Mouse (Mus musculus) CH12.LX (cell line): ENCODE data around the gene Gpr143. TPM values are rescaled to one million over a fixed set of nuclear protein-coding genes. Genes with fewer than 3 reads are reported as not detected.

Experiments used
- DNase-seq: peaks from one replicate; pipeline ENCODE4 v3.0.0-alpha.2; 2013; ENCODE audit errors: extremely low read depth
- H3K27ac ChIP-seq: 2 replicates; pipeline ENCODE4 v1.5.1; 2012; ENCODE audit warnings: low read depth, mild to moderate bottlenecking, control low read depth, moderate library complexity; ENCODE audit not compliant: insufficient read depth
- H3K27me3 ChIP-seq: replicated peaks from 2 replicates; pipeline ENCODE3; 2012; ENCODE audit warnings: inconsistent platforms
- H3K36me3 ChIP-seq, 2 experiments: replicated peaks in 1 of 2; 2 replicates each; pipeline versions ENCODE3 to v1.6.1; 2012; ENCODE audit warnings: inconsistent platforms in 1 of 2, low read length in 1 of 2, mild to moderate bottlenecking in 1 of 2, mixed read lengths in 1 of 2, moderate library complexity in 1 of 2; ENCODE audit not compliant: control insufficient read depth in 1 of 2, insufficient read depth in 1 of 2
- H3K4me1 ChIP-seq, 2 experiments: 2 replicates each; pipeline ENCODE4 v1.6.1; 2012; ENCODE audit warnings: inconsistent platforms in 1 of 2, moderate library complexity in 1 of 2; ENCODE audit not compliant: insufficient read depth in 2 of 2, control insufficient read depth in 1 of 2
- H3K4me2 ChIP-seq: 2 replicates; pipeline ENCODE4 v1.6.1; 2012; ENCODE audit warnings: low read depth, mild to moderate bottlenecking, control low read depth; ENCODE audit not compliant: poor library complexity, insufficient read depth, severe bottlenecking
- H3K4me3 ChIP-seq, 3 experiments: fragments of 150-350 bp in 1 of 3; sonication (generic) in 1 of 3; replicated peaks in 1 of 3; 2 replicates each; pipeline versions ENCODE3 to v1.5.1; 2011 to 2012; ENCODE audit warnings: low read depth in 2 of 3, low read length in 2 of 3, mild to moderate bottlenecking in 2 of 3, moderate library complexity in 2 of 3, control low read depth in 1 of 3, improper control_type of control experiment in 1 of 3, inconsistent platforms in 1 of 3, mixed read lengths in 1 of 3; ENCODE audit not compliant: poor library complexity in 1 of 3
- H3K79me2 ChIP-seq: replicated peaks from 2 replicates; pipeline ENCODE4 v1.6.1; 2012; ENCODE audit warnings: mild to moderate bottlenecking, moderate library complexity; ENCODE audit not compliant: control insufficient read depth, poor library complexity, insufficient read depth, severe bottlenecking; ENCODE audit errors: extremely low read depth
- H3K9ac ChIP-seq: 2 replicates; pipeline ENCODE4 v1.6.1; 2012; ENCODE audit warnings: low read depth, mild to moderate bottlenecking, control low read depth, moderate library complexity; ENCODE audit not compliant: insufficient read depth
- H3K9me3 ChIP-seq: replicated peaks from 2 replicates; pipeline ENCODE3; 2012; ENCODE audit warnings: low read length, inconsistent platforms, mixed read lengths
- CHD1 ChIP-seq: IDR thresholded peaks from 2 replicates; pipeline ENCODE4 v1.6.1; 2012; ENCODE audit warnings: low read depth, low read length, improper control_type of control experiment, inconsistent platforms
- ETS1 ChIP-seq: conservative IDR thresholded peaks from 2 replicates; pipeline ENCODE4 v1.6.1; 2012; ENCODE audit warnings: low read depth, mild to moderate bottlenecking, inconsistent platforms, low read length, improper control_type of control experiment, moderate library complexity
- HCFC1 ChIP-seq: IDR thresholded peaks from 2 replicates; pipeline ENCODE4 v1.6.1; 2012; ENCODE audit warnings: low read depth, mild to moderate bottlenecking, inconsistent platforms, low read length, improper control_type of control experiment
- JUN ChIP-seq: IDR thresholded peaks from 2 replicates; pipeline ENCODE4 v1.6.1; 2011; ENCODE audit warnings: low read depth, mild to moderate bottlenecking, low read length, improper control_type of control experiment, moderate library complexity; ENCODE audit not compliant: insufficient read depth
- JUND ChIP-seq: conservative IDR thresholded peaks from 2 replicates; pipeline ENCODE4 v1.6.1; 2011; ENCODE audit warnings: low read depth, low read length, improper control_type of control experiment
- MAX ChIP-seq: IDR thresholded peaks from 2 replicates; pipeline ENCODE4 v1.6.1; 2011; ENCODE audit warnings: low read length, improper control_type of control experiment
- MEF2A ChIP-seq: IDR thresholded peaks from 2 replicates; pipeline ENCODE4 v1.6.1; 2014; ENCODE audit warnings: low read depth, mild to moderate bottlenecking, inconsistent platforms, low read length, improper control_type of control experiment, borderline replicate concordance
- MXI1 ChIP-seq: IDR thresholded peaks from 2 replicates; pipeline ENCODE4 v1.6.1; 2011; ENCODE audit warnings: mild to moderate bottlenecking, low read depth, low read length, improper control_type of control experiment
- MYC ChIP-seq: IDR thresholded peaks from 2 replicates; pipeline ENCODE4 v1.6.1; 2011; ENCODE audit warnings: low read depth, mild to moderate bottlenecking, improper control_type of control experiment, low read length
- NELFE ChIP-seq: IDR thresholded peaks from 2 replicates; pipeline ENCODE4 v1.6.1; 2011; ENCODE audit warnings: low read depth, low read length, improper control_type of control experiment
- POLR2A ChIP-seq: IDR thresholded peaks from 2 replicates; pipeline ENCODE4 v1.6.1; 2011; ENCODE audit warnings: low read depth, mild to moderate bottlenecking, improper control_type of control experiment, low read length
- RAD21 ChIP-seq: IDR thresholded peaks from 2 replicates; pipeline ENCODE4 v1.6.1; 2011; ENCODE audit warnings: low read depth, mild to moderate bottlenecking, low read length, improper control_type of control experiment, moderate library complexity
- SIN3A ChIP-seq: IDR thresholded peaks from 2 replicates; pipeline ENCODE4 v1.6.1; 2012; ENCODE audit warnings: low read length, improper control_type of control experiment, inconsistent platforms
- SMC3 ChIP-seq: IDR thresholded peaks from 2 replicates; pipeline ENCODE4 v1.6.1; 2011; ENCODE audit warnings: low read depth, low read length, improper control_type of control experiment
- UBTF ChIP-seq: IDR thresholded peaks from 2 replicates; pipeline ENCODE4 v1.6.1; 2012; ENCODE audit warnings: low read depth, mild to moderate bottlenecking, inconsistent platforms, low read length, improper control_type of control experiment, moderate library complexity
- USF1 ChIP-seq: IDR thresholded peaks from 2 replicates; pipeline ENCODE4 v1.6.1; 2014; ENCODE audit warnings: low read depth, mild to moderate bottlenecking, inconsistent platforms, low read length, improper control_type of control experiment
- USF2 ChIP-seq: conservative IDR thresholded peaks from 2 replicates; pipeline ENCODE4 v1.6.1; 2011; ENCODE audit warnings: low read depth, low read length, improper control_type of control experiment
- ZC3H11A ChIP-seq: IDR thresholded peaks from 2 replicates; pipeline ENCODE4 v1.6.1; 2012; ENCODE audit warnings: low read depth, mild to moderate bottlenecking, inconsistent platforms, low read length, improper control_type of control experiment
- ZMIZ1 ChIP-seq: IDR thresholded peaks from 2 replicates; pipeline ENCODE4 v1.6.1; 2012; ENCODE audit warnings: low read depth, mild to moderate bottlenecking, inconsistent platforms, low read length, improper control_type of control experiment
- dilution Hi-C: fragments of 300-500 bp; cut with MboI; formaldehyde crosslinking; loops from 2 replicates; pipeline ENCODE4 v1.14.3; 2020; ENCODE audit warnings: low sequenced_read_pairs; ENCODE audit not compliant: extremely low pct_unique_long_range_greater_than_20kb, extremely low pct_ligation_motif_present
- in situ Hi-C: fragments of 300-500 bp; cut with MboI; formaldehyde crosslinking; loops from 3 replicates; pipeline ENCODE4 v1.14.3; 2019; ENCODE audit warnings: low sequenced_read_pairs, low pct_ligation_motif_present, low pct_unique_long_range_greater_than_20kb, mixed read lengths
- polyA plus RNA-seq: library from polyadenylated mRNA; unstranded; fragments of >175 nt; gene quantifications from 2 replicates; pipeline ENCODE4 v1.2.1, GENCODE M21; 2012; ENCODE audit warnings: low read depth; ENCODE audit not compliant: insufficient read length
- total RNA-seq, 2 experiments: library from RNA; depleted of rRNA; stranded (reverse); fragments of 300-350 nt in 1 of 2; fragments of >200 nt in 1 of 2; gene quantifications; 2 replicates each; pipeline ENCODE4 v1.2.3; 2012 to 2014

The Gpr143 gene
- total and polyA plus RNA-seq, 3 experiments: not detected

DNA sequence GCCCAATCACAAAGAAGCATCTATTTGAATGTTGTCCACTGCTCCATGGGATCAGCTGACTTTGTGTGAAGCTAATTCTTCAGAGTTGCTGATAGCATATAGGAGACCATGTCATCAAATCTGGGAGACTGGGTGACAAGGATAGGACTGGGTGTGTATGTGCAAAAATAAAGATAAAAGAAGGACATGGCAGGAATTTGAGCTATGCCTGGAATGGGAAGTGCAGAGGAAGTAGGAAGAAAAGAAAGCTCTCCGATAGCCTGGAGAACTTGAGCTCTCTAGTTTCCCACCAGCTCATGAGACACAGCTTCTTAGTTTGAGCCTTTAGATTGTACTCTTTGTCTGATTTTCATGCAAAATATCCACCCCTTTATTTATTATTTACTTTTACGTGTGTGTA, 6.9 kb downstream of the Gpr143 start:
- H3K4me3 ChIP-seq: no peak overlapping the region
- no peak overlapping the region for H3K27ac ChIP-seq
- dilution Hi-C loops (no loop called here), in situ Hi-C loops (no loop called here)
- H3K9me3 ChIP-seq: no peaks in the 10 kb centered on the region
- no peak for DNase-seq
- H3K36me3 ChIP-seq: no peaks in the 10 kb centered on the region
- H3K79me2 ChIP-seq: no peaks in the 10 kb centered on the region
- no peaks in the 10 kb centered on the region; a peak in 1 of 4 replicates for H3K4me1 ChIP-seq
- no peak for TF ChIP-seq NELFE
- no peak for TF ChIP-seq ZC3H11A
- no peak for TF ChIP-seq RAD21
- TF ChIP-seq MAX: no peak
- TF ChIP-seq HCFC1: no peak
- no peak for TF ChIP-seq SMC3
- no peak for TF ChIP-seq ZMIZ1
- no peak for TF ChIP-seq POLR2A
- TF ChIP-seq USF2: no peak
- no peak for TF ChIP-seq CHD1
- TF ChIP-seq JUN: no peak
- no peak for TF ChIP-seq UBTF
- no peak for TF ChIP-seq MEF2A
- TF ChIP-seq MXI1: no peak
- no peak for TF ChIP-seq USF1
- no peak for TF ChIP-seq JUND
- no peak for TF ChIP-seq SIN3A
- no peaks in the 10 kb centered on the region for H3K27me3 ChIP-seq
- no peak overlapping the region for H3K9ac ChIP-seq
- no peak overlapping the region for H3K4me2 ChIP-seq

DNA sequence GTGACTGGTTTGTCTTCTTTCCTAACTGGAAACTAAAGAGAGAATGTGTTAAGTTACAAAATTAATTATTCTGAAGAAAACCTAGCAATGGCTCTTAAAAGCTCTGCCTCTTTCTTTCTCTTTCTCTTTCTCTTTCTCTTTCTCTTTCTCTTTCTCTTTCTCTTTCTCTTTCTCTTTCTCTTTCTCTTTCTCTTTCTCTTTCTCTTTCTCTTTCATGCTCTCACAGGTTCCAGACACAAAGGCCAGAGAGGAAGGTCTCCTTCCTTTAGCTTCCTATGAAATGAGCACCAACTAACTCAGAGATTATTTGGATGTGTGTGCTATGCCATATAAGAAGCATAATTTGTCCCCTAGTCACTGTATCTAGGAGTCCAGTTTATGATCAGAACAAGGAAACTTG, 23.6 kb downstream of the Gpr143 start:
- Histone ChIP-seq H3K9ac (no peak overlapping the region), H3K4me3 (no peak overlapping the region), H3K9me3 (no peaks in the 10 kb centered on the region), H3K4me1 (no peaks in the 10 kb centered on the region), H3K36me3 (no peaks in the 10 kb centered on the region), H3K79me2 (no peaks in the 10 kb centered on the region), H3K27me3 (no peaks in the 10 kb centered on the region), H3K4me2 (no peak overlapping the region), H3K27ac (no peak overlapping the region)
- no peak for DNase-seq
- dilution Hi-C loops (no loop called here), in situ Hi-C loops (loop anchor here (25.0 kb wide), 1 partner anchor 93 kb away; no protein-coding TSS in a partner anchor)
- TF ChIP-seq ETS1 (peak; percentile 90), MYC (no peak)
